Mouse (Mus musculus) stomach, embryonic 15.5 days (tissue): ENCODE measurements around the gene Zbtb16. TPM values are rescaled to one million over a fixed set of nuclear protein-coding genes. Genes with fewer than 3 reads are reported as not detected.

Experiments
- ATAC-seq: fragments of 200-750 bp; cut with Nextera tagmentation; 2 replicates; pipeline ENCODE4 v1.8.0; 2017; ENCODE audit warnings: low read depth, moderate number of reproducible peaks, moderate TSS enrichment; ENCODE audit not compliant: insufficient read depth, low FRiP score
- H3K27ac ChIP-seq: fragments of 300-500 bp; sonication (generic); 2 replicates; pipeline ENCODE4 v1.5.1; 2015; ENCODE audit warnings: mild to moderate bottlenecking, inconsistent platforms
- H3K27me3 ChIP-seq: fragments of 300-500 bp; sonication (generic); replicated peaks from 2 replicates; pipeline ENCODE4 v1.6.1; 2015; ENCODE audit warnings: inconsistent platforms
- H3K36me3 ChIP-seq: fragments of 300-500 bp; sonication (generic); 2 replicates; pipeline ENCODE4 v1.6.1; 2015; ENCODE audit warnings: inconsistent platforms
- H3K4me1 ChIP-seq: fragments of 300-500 bp; sonication (generic); 2 replicates; pipeline ENCODE4 v1.6.1; 2015; ENCODE audit warnings: inconsistent platforms
- H3K4me2 ChIP-seq: fragments of 300-500 bp; sonication (generic); 2 replicates; pipeline ENCODE4 v1.6.1; 2015; ENCODE audit warnings: mild to moderate bottlenecking, inconsistent platforms
- H3K4me3 ChIP-seq: fragments of 300-500 bp; sonication (generic); replicated peaks from 2 replicates; pipeline ENCODE4 v1.5.1; 2015; ENCODE audit warnings: inconsistent platforms
- H3K9ac ChIP-seq: fragments of 300-500 bp; sonication (generic); 2 replicates; pipeline ENCODE4 v1.6.1; 2015; ENCODE audit warnings: inconsistent platforms
- H3K9me3 ChIP-seq: fragments of 300-500 bp; sonication (generic); 2 replicates; pipeline ENCODE4 v1.6.1; 2016; ENCODE audit warnings: inconsistent platforms
- WGBS: fragments of 180-500 bp; shearing (Covaris S2); methylation state at CpG from one replicate; pipeline ENCODE4 v1.1.7; 2015; 5-methylcytosine and 5-hydroxymethylcytosine counted together
- polyA plus RNA-seq: library from polyadenylated mRNA; unstranded; fragments of >200 nt; fragmentation: Nextera tagmentation; extraction: Ambion mirVana; gene quantifications from 2 replicates; pipeline ENCODE4 v1.2.1, GENCODE M21; 2015

The Zbtb16 gene
- polyA plus RNA-seq, 1 experiment from 2014 or later: 3.9 TPM

GRCm38 (mm10) chr9:48796267-48796822 is 39.7 kb downstream of the Zbtb16 start:
- Histone ChIP-seq H3K27me3 (0 out of 2 replicates have a peak, but pooled peaks cover 4% of the 10 kb centered on the region), H3K36me3 (no peaks in the 10 kb centered on the region), H3K27ac (no peak overlapping the region), H3K4me2 (no peak overlapping the region), H3K4me3 (no peak overlapping the region), H3K9me3 (no peaks in the 10 kb centered on the region), H3K9ac (no peak overlapping the region), H3K4me1 (peaks cover 8% of the 10 kb centered on the region; the same call in 1 of the 2 replicates)
- ATAC-seq: no peak
- WGBS: 31% methylated on average over 11 of the region's 11 CpGs

GRCm38 (mm10) chr9:48795740-48796139 is 40.3 kb downstream of the Zbtb16 start:
- no peak overlapping the region for H3K27ac ChIP-seq
- H3K9me3 ChIP-seq: no peaks in the 10 kb centered on the region
- H3K36me3 ChIP-seq: no peaks in the 10 kb centered on the region
- 0 out of 2 replicates have a peak, but pooled peaks cover 4% of the 10 kb centered on the region for H3K27me3 ChIP-seq
- no peak overlapping the region for H3K9ac ChIP-seq
- WGBS: 64% methylated on average over 10 of the region's 10 CpGs
- H3K4me3 ChIP-seq: no peak overlapping the region
- peaks cover 8% of the 10 kb centered on the region; the same call in 1 of the 2 replicates for H3K4me1 ChIP-seq
- ATAC-seq: no peak
- H3K4me2 ChIP-seq: no peak overlapping the region

- WGBS: 26% methylated on average over 8 of the region's 8 CpGs
- Histone ChIP-seq H3K27me3 (0 out of 2 replicates have a peak, but pooled peaks cover 4% of the 10 kb centered on the region), H3K9me3 (no peaks in the 10 kb centered on the region), H3K4me3 (no peak overlapping the region), H3K9ac (no peak overlapping the region), H3K27ac (no peak overlapping the region), H3K4me1 (peaks cover 8% of the 10 kb centered on the region; the same call in 1 of the 2 replicates), H3K36me3 (no peaks in the 10 kb centered on the region), H3K4me2 (no peak overlapping the region)
- no peak for ATAC-seq
Measured at GRCm38 (mm10) chr9:48795095-48795494, 40.9 kb downstream of the Zbtb16 start.

- ATAC-seq: no peak
- H3K9ac ChIP-seq: no peak overlapping the region
- no peak overlapping the region for H3K27ac ChIP-seq
- 63% methylated on average over 2 of the region's 2 CpGs for WGBS
- H3K4me3 ChIP-seq: no peak overlapping the region
- H3K36me3 ChIP-seq: no peaks in the 10 kb centered on the region
- no peaks in the 10 kb centered on the region for H3K9me3 ChIP-seq
- H3K4me2 ChIP-seq: no peak overlapping the region
- H3K4me1 ChIP-seq: peaks cover 8% of the 10 kb centered on the region; the same call in 1 of the 2 replicates
- H3K27me3 ChIP-seq: 0 out of 2 replicates have a peak, but pooled peaks cover 4% of the 10 kb centered on the region
Measured at GRCm38 (mm10) chr9:48794463-48794862, 41.6 kb downstream of the Zbtb16 start.

GRCm38 (mm10) chr9:48793638-48794188 is 42.3 kb downstream of the Zbtb16 start:
- H3K27me3 ChIP-seq: 0 out of 2 replicates have a peak, but pooled peaks cover 4% of the 10 kb centered on the region
- H3K4me2 ChIP-seq: no peak overlapping the region
- WGBS: 48% methylated on average over 4 of the region's 4 CpGs
- no peaks in the 10 kb centered on the region for H3K9me3 ChIP-seq
- peaks cover 8% of the 10 kb centered on the region; the same call in 1 of the 2 replicates for H3K4me1 ChIP-seq
- ATAC-seq: no peak
- no peaks in the 10 kb centered on the region for H3K36me3 ChIP-seq
- H3K4me3 ChIP-seq: no peak overlapping the region
- no peak overlapping the region for H3K27ac ChIP-seq
- no peak overlapping the region for H3K9ac ChIP-seq

- ATAC-seq: no peak
- Histone ChIP-seq H3K4me1 (peaks cover 5% of the 10 kb centered on the region; the same call in 1 of the 2 replicates), H3K9ac (no peak overlapping the region), H3K36me3 (no peaks in the 10 kb centered on the region), H3K9me3 (no peaks in the 10 kb centered on the region), H3K27me3 (no peaks in the 10 kb centered on the region), H3K4me3 (no peak overlapping the region), H3K27ac (no peak overlapping the region), H3K4me2 (no peak overlapping the region)
- WGBS: 76% methylated on average over 10 of the region's 10 CpGs
Measured at GRCm38 (mm10) chr9:48790575-48790974, 45.4 kb downstream of the Zbtb16 start.

GRCm38 (mm10) chr9:48787906-48788410 is 48.1 kb downstream of the Zbtb16 start:
- Histone ChIP-seq H3K36me3 (no peaks in the 10 kb centered on the region), H3K9me3 (no peaks in the 10 kb centered on the region), H3K4me1 (no peaks in the 10 kb centered on the region), H3K27ac (no peak overlapping the region), H3K9ac (no peak overlapping the region), H3K4me2 (no peak overlapping the region), H3K27me3 (no peaks in the 10 kb centered on the region), H3K4me3 (no peak overlapping the region)
- 73% methylated on average over 9 of the region's 9 CpGs for WGBS
- no peak for ATAC-seq

- Histone ChIP-seq H3K9me3 (no peaks in the 10 kb centered on the region), H3K27ac (no peak overlapping the region), H3K4me3 (no peak overlapping the region), H3K36me3 (no peaks in the 10 kb centered on the region), H3K4me1 (no peaks in the 10 kb centered on the region), H3K4me2 (no peak overlapping the region), H3K9ac (no peak overlapping the region), H3K27me3 (no peaks in the 10 kb centered on the region)
- 50% methylated on average over 1 of the region's 1 CpGs for WGBS
- ATAC-seq: no peak
Measured at GRCm38 (mm10) chr9:48787321-48787720, 48.7 kb downstream of the Zbtb16 start.

- Histone ChIP-seq H3K36me3 (no peaks in the 10 kb centered on the region), H3K4me3 (no peak overlapping the region), H3K9me3 (no peaks in the 10 kb centered on the region), H3K4me2 (no peak overlapping the region), H3K27me3 (no peaks in the 10 kb centered on the region), H3K4me1 (no peaks in the 10 kb centered on the region), H3K27ac (no peak overlapping the region), H3K9ac (no peak overlapping the region)
- 51% methylated on average over 6 of the region's 6 CpGs for WGBS
- ATAC-seq: no peak
Measured at GRCm38 (mm10) chr9:48786814-48787213, 49.2 kb downstream of the Zbtb16 start.

GRCm38 (mm10) chr9:48784937-48785336 is 51.1 kb downstream of the Zbtb16 start:
- 65% methylated on average over 6 of the region's 6 CpGs for WGBS
- H3K27me3 ChIP-seq: no peaks in the 10 kb centered on the region
- no peaks in the 10 kb centered on the region for H3K36me3 ChIP-seq
- H3K4me3 ChIP-seq: no peak overlapping the region
- ATAC-seq: no peak
- H3K9me3 ChIP-seq: no peaks in the 10 kb centered on the region
- H3K4me2 ChIP-seq: no peak overlapping the region
- H3K9ac ChIP-seq: no peak overlapping the region
- no peaks in the 10 kb centered on the region for H3K4me1 ChIP-seq
- no peak overlapping the region for H3K27ac ChIP-seq

GRCm38 (mm10) chr9:48783292-48783691 is 52.7 kb downstream of the Zbtb16 start:
- Histone ChIP-seq H3K4me2 (no peak overlapping the region), H3K36me3 (no peaks in the 10 kb centered on the region), H3K9me3 (no peaks in the 10 kb centered on the region), H3K4me1 (no peaks in the 10 kb centered on the region), H3K9ac (no peak overlapping the region), H3K27ac (no peak overlapping the region), H3K4me3 (no peak overlapping the region), H3K27me3 (0 out of 2 replicates have a peak, but pooled peaks cover 3% of the 10 kb centered on the region)
- no peak for ATAC-seq
- WGBS: 61% methylated on average over 4 of the region's 4 CpGs

GRCm38 (mm10) chr9:48782284-48783060 is 53.5 kb downstream of the Zbtb16 start:
- WGBS: 29% methylated on average over 15 of the region's 15 CpGs

More at GRCm38 (mm10) chr9:48782284-48783060, 53.5 kb downstream of the Zbtb16 start:
- Histone ChIP-seq H3K9me3 (no peaks in the 10 kb centered on the region), H3K9ac (no peak overlapping the region), H3K27me3 (0 out of 2 replicates have a peak, but pooled peaks cover 3% of the 10 kb centered on the region), H3K27ac (no peak overlapping the region), H3K4me3 (no peak overlapping the region), H3K4me1 (no peaks in the 10 kb centered on the region), H3K4me2 (no peak overlapping the region), H3K36me3 (no peaks in the 10 kb centered on the region)
- ATAC-seq: no peak
